Mouse (Mus musculus): ENCODE data around the gene Ybx1. TPM values are rescaled to one million over a fixed set of nuclear protein-coding genes. Genes with fewer than 3 reads are reported as not detected.

The Ybx1 gene
- polyA plus RNA-seq, 1 experiment = 821 TPM

GRCm38 (mm10) chr4:119266606-119267005 is 27.8 kb downstream of the Ybx1 start:
- Histone ChIP-seq H3K4me3 (ENCODE audit: control insufficient read depth, low read depth, low read length) (no peak overlapping the region), H3K27ac (ENCODE audit: control insufficient read depth, insufficient read depth, low read depth, low read length) (no peak overlapping the region), H3K4me1 (ENCODE audit: control insufficient read depth, insufficient read depth, low read length) (no peaks in the 10 kb centered on the region), H3K36me3 (ENCODE audit: control insufficient read depth, insufficient read depth, low read length) (no peaks in the 10 kb centered on the region), H3K27me3 (ENCODE audit: control insufficient read depth, insufficient read depth, low read length) (no peaks in the 10 kb centered on the region)
- TF ChIP-seq POLR2A (IDR thresholded peaks at IDR 0.05; ENCODE audit: control insufficient read depth, low read depth, low read length) (no peak), CTCF (IDR thresholded peaks at IDR 0.05; ENCODE audit: control insufficient read depth, insufficient read depth, insufficient replicate concordance, low read depth, low read length) (no peak)

GRCm38 (mm10) chr4:119263459-119263858 is 30.9 kb downstream of the Ybx1 start:
- Histone ChIP-seq H3K4me3 (ENCODE audit: control insufficient read depth, low read depth, low read length) (no peak overlapping the region), H3K4me1 (ENCODE audit: control insufficient read depth, insufficient read depth, low read length) (no peaks in the 10 kb centered on the region), H3K27ac (ENCODE audit: control insufficient read depth, insufficient read depth, low read depth, low read length) (no peak overlapping the region), H3K27me3 (ENCODE audit: control insufficient read depth, insufficient read depth, low read length) (no peaks in the 10 kb centered on the region), H3K36me3 (ENCODE audit: control insufficient read depth, insufficient read depth, low read length) (no peaks in the 10 kb centered on the region)
- TF ChIP-seq CTCF (IDR thresholded peaks at IDR 0.05; ENCODE audit: control insufficient read depth, insufficient read depth, insufficient replicate concordance, low read depth, low read length) (no peak), POLR2A (IDR thresholded peaks at IDR 0.05; ENCODE audit: control insufficient read depth, low read depth, low read length) (no peak)

- TF ChIP-seq POLR2A (IDR thresholded peaks at IDR 0.05; ENCODE audit: control insufficient read depth, low read depth, low read length) (no peak), CTCF (IDR thresholded peaks at IDR 0.05; ENCODE audit: control insufficient read depth, insufficient read depth, insufficient replicate concordance, low read depth, low read length) (no peak)
- H3K36me3 ChIP-seq (ENCODE audit: control insufficient read depth, insufficient read depth, low read length) = no peaks in the 10 kb centered on the region
- no peaks in the 10 kb centered on the region for H3K4me1 ChIP-seq (ENCODE audit: control insufficient read depth, insufficient read depth, low read length)
- no peaks in the 10 kb centered on the region for H3K27me3 ChIP-seq (ENCODE audit: control insufficient read depth, insufficient read depth, low read length)
- no peak overlapping the region for H3K4me3 ChIP-seq (ENCODE audit: control insufficient read depth, low read depth, low read length)
- H3K27ac ChIP-seq (ENCODE audit: control insufficient read depth, insufficient read depth, low read depth, low read length) = no peak overlapping the region
Measured at GRCm38 (mm10) chr4:119262483-119262882, 31.9 kb downstream of the Ybx1 start.

GRCm38 (mm10) chr4:119261087-119261713 is 33.2 kb downstream of the Ybx1 start:
- no peak for TF ChIP-seq CTCF (IDR thresholded peaks at IDR 0.05; ENCODE audit: control insufficient read depth, insufficient read depth, insufficient replicate concordance, low read depth, low read length)
- no peak for TF ChIP-seq POLR2A (IDR thresholded peaks at IDR 0.05; ENCODE audit: control insufficient read depth, low read depth, low read length)
- H3K4me1 ChIP-seq (ENCODE audit: control insufficient read depth, insufficient read depth, low read length) = no peaks in the 10 kb centered on the region
- no peak overlapping the region for H3K27ac ChIP-seq (ENCODE audit: control insufficient read depth, insufficient read depth, low read depth, low read length)
- no peaks in the 10 kb centered on the region for H3K36me3 ChIP-seq (ENCODE audit: control insufficient read depth, insufficient read depth, low read length)
- no peaks in the 10 kb centered on the region for H3K27me3 ChIP-seq (ENCODE audit: control insufficient read depth, insufficient read depth, low read length)
- no peak overlapping the region for H3K4me3 ChIP-seq (ENCODE audit: control insufficient read depth, low read depth, low read length)

GRCm38 (mm10) chr4:119259344-119260254 is 34.8 kb downstream of the Ybx1 start:
- no peaks in the 10 kb centered on the region for H3K4me1 ChIP-seq (ENCODE audit: control insufficient read depth, insufficient read depth, low read length)
- no peak for TF ChIP-seq POLR2A (IDR thresholded peaks at IDR 0.05; ENCODE audit: control insufficient read depth, low read depth, low read length)
- TF ChIP-seq CTCF (IDR thresholded peaks at IDR 0.05; ENCODE audit: control insufficient read depth, insufficient read depth, insufficient replicate concordance, low read depth, low read length) = no peak
- no peak overlapping the region for H3K27ac ChIP-seq (ENCODE audit: control insufficient read depth, insufficient read depth, low read depth, low read length)
- H3K36me3 ChIP-seq (ENCODE audit: control insufficient read depth, insufficient read depth, low read length) = no peaks in the 10 kb centered on the region
- no peaks in the 10 kb centered on the region for H3K27me3 ChIP-seq (ENCODE audit: control insufficient read depth, insufficient read depth, low read length)
- no peak overlapping the region for H3K4me3 ChIP-seq (ENCODE audit: control insufficient read depth, low read depth, low read length)

GRCm38 (mm10) chr4:119257083-119257482 is 37.3 kb downstream of the Ybx1 start:
- Histone ChIP-seq H3K27ac (ENCODE audit: control insufficient read depth, insufficient read depth, low read depth, low read length) (no peak overlapping the region), H3K4me3 (ENCODE audit: control insufficient read depth, low read depth, low read length) (no peak overlapping the region), H3K4me1 (ENCODE audit: control insufficient read depth, insufficient read depth, low read length) (no peaks in the 10 kb centered on the region), H3K36me3 (ENCODE audit: control insufficient read depth, insufficient read depth, low read length) (no peaks in the 10 kb centered on the region), H3K27me3 (ENCODE audit: control insufficient read depth, insufficient read depth, low read length) (no peaks in the 10 kb centered on the region)
- TF ChIP-seq CTCF (IDR thresholded peaks at IDR 0.05; ENCODE audit: control insufficient read depth, insufficient read depth, insufficient replicate concordance, low read depth, low read length) (no peak), POLR2A (IDR thresholded peaks at IDR 0.05; ENCODE audit: control insufficient read depth, low read depth, low read length) (no peak)

GRCm38 (mm10) chr4:119255351-119255750 is 39.1 kb downstream of the Ybx1 start, which contains the start of gene Cldn19:
TSS of gene Cldn19 (plus strand) at chr4:119255414.
- Histone ChIP-seq H3K27ac (ENCODE audit: control insufficient read depth, insufficient read depth, low read depth, low read length) (no peak within 1 kb of the TSS), H3K36me3 (ENCODE audit: control insufficient read depth, insufficient read depth, low read length) (no peaks in the 10 kb centered on the region), H3K4me3 (ENCODE audit: control insufficient read depth, low read depth, low read length) (no peak within 1 kb of the TSS), H3K4me1 (ENCODE audit: control insufficient read depth, insufficient read depth, low read length) (no peaks in the 10 kb centered on the region), H3K27me3 (ENCODE audit: control insufficient read depth, insufficient read depth, low read length) (no peaks in the 10 kb centered on the region)
- TF ChIP-seq CTCF (IDR thresholded peaks at IDR 0.05; ENCODE audit: control insufficient read depth, insufficient read depth, insufficient replicate concordance, low read depth, low read length) (no peak), POLR2A (IDR thresholded peaks at IDR 0.05; ENCODE audit: control insufficient read depth, low read depth, low read length) (no peak)
